Mouse (Mus musculus): ENCODE results near the gene Zfp580. TPM values are rescaled to one million over a fixed set of nuclear protein-coding genes. Genes with fewer than 3 reads are reported as not detected.

Zfp580 gene
- polyA plus RNA-seq, 1 experiment from 2014 or later, result 22.4 TPM

DNA sequence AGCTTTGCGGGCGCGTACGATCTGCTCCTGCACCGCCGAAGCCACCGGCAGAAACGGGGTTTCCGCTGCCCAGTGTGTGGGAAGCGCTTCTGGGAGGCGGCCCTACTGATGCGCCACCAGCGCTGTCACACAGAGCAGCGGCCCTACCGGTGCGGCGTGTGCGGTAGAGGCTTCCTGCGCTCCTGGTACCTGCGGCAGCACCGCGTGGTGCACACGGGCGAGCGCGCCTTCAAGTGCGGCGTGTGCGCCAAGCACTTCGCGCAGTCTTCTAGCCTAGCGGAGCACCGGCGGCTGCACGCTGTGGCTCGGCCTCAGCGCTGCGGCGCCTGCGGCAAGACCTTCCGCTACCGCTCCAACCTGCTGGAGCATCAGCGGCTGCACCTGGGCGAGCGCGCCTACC lies 19.8 kb upstream of the Zfp580 start:
- POLR2A ChIA-PET, result no interaction called here
- in situ Hi-C loops (cut with MboI; ENCODE audit: low pct_unique_long_range_greater_than_20kb), result no loop called here
- CTCF ChIA-PET, result no interaction called here
- H3K27me3 ChIP-seq, result no peaks in the 10 kb centered on the region
- DNase-seq (ENCODE audit: low read depth, low spot score) (no peak), ATAC-seq (no peak)
- TF ChIP-seq CTCF (IDR thresholded peaks at IDR 0.05), result no peak

DNA sequence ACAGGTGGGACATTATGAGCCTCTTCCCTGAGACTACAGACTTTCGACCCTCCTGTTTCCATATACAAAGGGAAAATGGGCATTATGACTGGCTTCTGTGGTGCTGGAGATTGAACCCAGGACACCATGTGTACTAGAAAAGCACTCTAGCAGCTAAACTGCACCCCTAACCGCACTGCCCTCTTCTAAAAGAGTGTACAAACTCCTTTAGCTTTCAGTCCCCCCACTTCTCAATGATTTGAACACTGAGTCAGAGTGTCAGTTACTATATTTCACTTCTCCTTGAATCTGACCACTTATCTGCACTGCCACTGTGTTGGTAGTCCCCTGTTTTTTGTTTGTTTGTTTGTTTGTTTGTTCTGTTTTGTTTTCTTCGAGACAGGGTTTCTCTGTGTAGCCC lies 17.5 kb upstream of the Zfp580 start, which contains the start of gene 4632433K11Rik:
Gene 4632433K11Rik (plus strand): TSS at position 301 of the 400 bp plus-strand sequence.
- ATAC-seq, result no peak
- in situ Hi-C loops (cut with MboI; ENCODE audit: low pct_unique_long_range_greater_than_20kb), result no loop called here
- no peaks in the 10 kb centered on the region for H3K27me3 ChIP-seq
- ChIA-PET POLR2A (interaction anchor here (1.1 kb wide), 1 partner anchor 13 kb away, joined by 3 read pairs; the partner anchor contains the start of genes Ccdc106 and Zfp865), CTCF (interaction anchor here (1.1 kb wide), 1 partner anchor 18 kb away, joined by 3 read pairs; the partner anchor contains the start of gene Zfp580)
- no peak for TF ChIP-seq CTCF (IDR thresholded peaks at IDR 0.05)
- no peak for DNase-seq (ENCODE audit: low read depth, low spot score)

DNA sequence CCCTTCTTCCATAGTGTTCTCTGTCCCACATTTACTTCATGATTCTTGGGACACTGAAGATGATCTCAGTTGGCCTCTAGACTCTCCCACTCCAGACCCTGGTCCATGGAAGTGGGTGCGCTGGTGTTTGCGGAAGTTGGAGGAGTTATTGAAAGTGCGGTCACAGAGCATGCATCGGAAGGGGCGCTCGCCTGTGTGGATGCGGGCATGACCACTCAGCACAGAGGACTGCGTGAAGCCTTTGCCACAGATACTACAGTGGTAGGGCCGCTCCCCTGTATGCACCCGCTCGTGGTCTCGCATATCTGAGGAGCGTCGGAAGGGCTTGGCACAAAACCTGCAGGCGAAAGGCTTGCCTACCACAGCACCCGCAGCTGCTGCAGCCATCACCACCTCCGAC lies 15.7 kb upstream of the Zfp580 start:
- POLR2A ChIA-PET, result no interaction called here
- ATAC-seq, result no peak
- CTCF ChIA-PET, result no interaction called here
- no peak for DNase-seq (ENCODE audit: low read depth, low spot score)
- H3K27me3 ChIP-seq, result no peaks in the 10 kb centered on the region
- TF ChIP-seq CTCF (IDR thresholded peaks at IDR 0.05), result no peak
- in situ Hi-C loops (cut with MboI; ENCODE audit: low pct_unique_long_range_greater_than_20kb), result no loop called here

DNA sequence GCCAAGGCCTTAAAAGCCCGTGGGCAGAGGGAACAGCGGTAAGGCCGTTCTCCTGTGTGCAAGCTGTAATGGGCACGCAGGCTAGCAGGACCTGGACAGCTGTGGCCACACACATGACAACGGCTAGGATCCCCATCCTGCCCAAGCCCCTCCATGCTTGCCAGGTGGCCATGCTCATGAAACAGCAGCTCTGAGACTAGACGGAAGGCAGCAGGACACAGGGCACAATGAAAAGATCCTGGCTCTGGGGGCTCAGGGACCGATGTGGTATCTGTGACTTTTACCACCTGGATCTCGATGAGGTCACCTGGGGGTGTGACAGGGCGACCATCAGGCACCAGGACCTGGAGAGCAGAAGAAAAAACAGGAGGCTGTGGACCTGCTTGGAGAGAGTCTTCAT lies 15.2 kb upstream of the Zfp580 start:
- DNase-seq (ENCODE audit: low read depth, low spot score), result no peak
- in situ Hi-C loops (cut with MboI; ENCODE audit: low pct_unique_long_range_greater_than_20kb), result no loop called here
- ChIA-PET POLR2A (no interaction called here), CTCF (no interaction called here)
- H3K27me3 ChIP-seq, result no peaks in the 10 kb centered on the region
- no peak for ATAC-seq
- TF ChIP-seq CTCF (IDR thresholded peaks at IDR 0.05), result no peak

DNA sequence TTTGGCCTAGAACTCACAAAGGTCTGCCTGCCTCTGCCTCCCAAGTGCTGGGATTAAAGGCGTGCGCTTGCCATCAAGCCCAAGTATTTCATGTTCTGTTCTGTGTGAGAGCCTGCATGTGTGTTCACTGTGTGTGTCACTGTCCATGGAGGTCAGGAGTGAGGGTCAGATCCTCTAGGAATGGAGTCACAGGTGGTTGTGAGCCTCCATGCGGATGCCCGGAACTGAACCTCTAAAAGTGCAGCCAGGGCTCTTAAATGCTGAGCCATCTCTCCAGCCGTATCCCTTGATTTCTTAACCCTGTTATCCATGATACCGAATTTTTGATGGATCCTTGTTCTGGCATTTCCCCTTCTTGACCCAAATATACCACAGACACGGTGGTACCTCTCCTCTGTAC lies 14.3 kb upstream of the Zfp580 start:
- POLR2A ChIA-PET, result interaction anchor here (1.9 kb wide), 1 partner anchor 17 kb away, joined by 15 read pairs; the partner anchor contains the start of genes Ccdc106 and Zfp865
- no peak for DNase-seq (ENCODE audit: low read depth, low spot score)
- CTCF ChIA-PET, result no interaction called here
- in situ Hi-C loops (cut with MboI; ENCODE audit: low pct_unique_long_range_greater_than_20kb), result no loop called here
- H3K27me3 ChIP-seq, result no peaks in the 10 kb centered on the region
- no peak for ATAC-seq
- no peak for TF ChIP-seq CTCF (IDR thresholded peaks at IDR 0.05)

DNA sequence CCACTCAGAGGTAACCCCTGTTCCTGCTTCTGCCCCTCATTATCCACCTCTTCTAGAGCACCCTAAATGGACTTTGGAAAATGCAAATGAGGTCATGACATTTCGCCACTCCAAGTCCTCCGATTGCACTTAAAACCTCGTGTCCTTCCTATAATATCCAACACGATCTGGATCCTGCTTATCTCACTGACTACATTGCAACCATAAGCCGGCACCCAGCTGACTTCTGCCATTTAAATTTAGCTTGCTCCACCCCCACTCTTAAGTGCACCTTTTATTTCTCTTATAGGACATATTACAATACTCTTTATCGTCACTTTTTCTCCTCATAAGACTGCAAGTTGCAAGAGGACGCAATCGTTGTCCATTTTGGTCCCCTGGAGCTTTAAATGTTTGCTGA lies 13.9 kb upstream of the Zfp580 start:
- in situ Hi-C loops (cut with MboI; ENCODE audit: low pct_unique_long_range_greater_than_20kb), result no loop called here
- CTCF ChIA-PET, result interaction anchor here (0.7 kb wide), 1 partner anchor 21 kb away, joined by 3 read pairs; no protein-coding TSS in a partner anchor
- ATAC-seq, result no peak
- no peaks in the 10 kb centered on the region for H3K27me3 ChIP-seq
- POLR2A ChIA-PET, result interaction anchor here (1.3 to 1.9 kb wide), 3 partner anchors 12 to 21 kb away, joined by 3 to 15 read pairs (median 5); partner anchors contain the start of genes Ccdc106 and Zfp865
- no peak for TF ChIP-seq CTCF (IDR thresholded peaks at IDR 0.05)
- no peak for DNase-seq (ENCODE audit: low read depth, low spot score)

- ATAC-seq, result peak; percentile 97
- POLR2A ChIA-PET, result interaction anchor here (0.8 to 3.4 kb wide), 6 partner anchors 11 to 22 kb away, joined by 3 to 15 read pairs (median 4); partner anchors contain the start of genes Ccdc106, Zfp580 and Zfp865
- no peaks in the 10 kb centered on the region for H3K27me3 ChIP-seq
- in situ Hi-C loops (cut with MboI; ENCODE audit: low pct_unique_long_range_greater_than_20kb), result no loop called here
- TF ChIP-seq CTCF (IDR thresholded peaks at IDR 0.05), result no peak
- no peak for DNase-seq (ENCODE audit: low read depth, low spot score)
- CTCF ChIA-PET, result interaction anchor here (0.7 kb wide), 1 partner anchor 22 kb away, joined by 3 read pairs; no protein-coding TSS in a partner anchor
Observed at GRCm38 (mm10) chr7:5038109-5038732, 13.1 kb upstream of the Zfp580 start, which contains the start of gene Zfp784. TSS of gene Zfp784 (minus strand) at chr7:5038446.

- no peak for TF ChIP-seq CTCF (IDR thresholded peaks at IDR 0.05)
- CTCF ChIA-PET, result no interaction called here
- H3K27me3 ChIP-seq, result no peaks in the 10 kb centered on the region
- in situ Hi-C loops (cut with MboI; ENCODE audit: low pct_unique_long_range_greater_than_20kb), result no loop called here
- POLR2A ChIA-PET, result interaction anchor here (1.5 to 3.4 kb wide), 3 partner anchors 12 to 23 kb away, joined by 5 to 15 read pairs (median 10); partner anchors contain the start of genes Ccdc106, Zfp580 and Zfp865
- no peak for DNase-seq (ENCODE audit: low read depth, low spot score)
- no peak for ATAC-seq
Observed at GRCm38 (mm10) chr7:5038940-5039339, 12.4 kb upstream of the Zfp580 start.

DNA sequence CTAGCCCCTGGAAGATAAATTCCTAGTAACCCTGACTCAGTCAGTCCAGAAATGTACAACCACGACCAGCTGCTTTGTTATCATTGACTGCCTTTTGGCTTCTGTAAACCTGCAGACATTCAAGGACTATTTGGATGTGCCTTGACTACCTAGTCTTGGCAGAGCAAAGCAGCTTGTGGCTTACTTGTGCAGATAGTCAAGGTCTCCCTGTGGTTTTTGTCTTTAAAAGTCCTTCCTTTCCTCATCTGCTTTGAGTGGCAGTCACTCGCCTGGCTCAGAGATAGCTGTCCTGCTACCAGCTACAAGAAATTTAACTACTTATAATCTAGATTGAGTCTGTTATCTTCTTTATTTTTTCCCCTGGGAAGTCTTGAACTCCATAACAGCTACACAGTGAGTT lies 6.4 kb upstream of the Zfp580 start:
- no peaks in the 10 kb centered on the region for H3K27me3 ChIP-seq
- POLR2A ChIA-PET, result no interaction called here
- no peak for TF ChIP-seq CTCF (IDR thresholded peaks at IDR 0.05)
- in situ Hi-C loops (cut with MboI; ENCODE audit: low pct_unique_long_range_greater_than_20kb), result loop anchor here (5.0 kb wide), 1 partner anchor 103 kb away; no protein-coding TSS in a partner anchor
- DNase-seq (ENCODE audit: low read depth, low spot score) (no peak), ATAC-seq (no peak)
- CTCF ChIA-PET, result interaction anchor here (1.0 kb wide), 1 partner anchor 11 kb away, joined by 3 read pairs; no protein-coding TSS in a partner anchor

DNA sequence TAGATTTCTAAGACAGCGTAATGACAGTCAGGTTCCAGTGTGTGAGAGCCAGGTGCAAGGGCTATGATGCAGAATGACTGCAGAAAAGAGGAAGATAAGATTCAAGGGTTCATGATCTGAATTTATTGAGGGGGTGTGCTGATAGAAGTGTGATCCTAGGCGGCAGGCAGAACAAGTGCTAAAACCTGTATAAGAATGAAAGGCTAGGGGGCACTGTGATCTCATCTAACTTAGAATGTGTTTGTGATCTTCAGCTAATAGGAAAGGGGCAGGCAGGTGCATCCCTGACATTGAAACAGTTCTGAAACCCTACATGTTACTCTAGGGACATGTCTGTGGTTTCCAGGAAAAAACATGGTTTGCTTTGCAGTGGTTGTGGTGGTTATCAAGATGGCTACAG lies 5.2 kb upstream of the Zfp580 start:
- DNase-seq (ENCODE audit: low read depth, low spot score), result no peak
- CTCF ChIA-PET, result interaction anchor here (1.9 kb wide), 1 partner anchor 82 kb away, joined by 6 read pairs; the partner anchor contains the start of gene Sbk2
- TF ChIP-seq CTCF (IDR thresholded peaks at IDR 0.05), result no peak
- in situ Hi-C loops (cut with MboI; ENCODE audit: low pct_unique_long_range_greater_than_20kb), result loop anchor here (5.0 kb wide), 1 partner anchor 104 kb away; no protein-coding TSS in a partner anchor
- no peaks in the 10 kb centered on the region for H3K27me3 ChIP-seq
- ATAC-seq, result no peak
- POLR2A ChIA-PET, result no interaction called here

DNA sequence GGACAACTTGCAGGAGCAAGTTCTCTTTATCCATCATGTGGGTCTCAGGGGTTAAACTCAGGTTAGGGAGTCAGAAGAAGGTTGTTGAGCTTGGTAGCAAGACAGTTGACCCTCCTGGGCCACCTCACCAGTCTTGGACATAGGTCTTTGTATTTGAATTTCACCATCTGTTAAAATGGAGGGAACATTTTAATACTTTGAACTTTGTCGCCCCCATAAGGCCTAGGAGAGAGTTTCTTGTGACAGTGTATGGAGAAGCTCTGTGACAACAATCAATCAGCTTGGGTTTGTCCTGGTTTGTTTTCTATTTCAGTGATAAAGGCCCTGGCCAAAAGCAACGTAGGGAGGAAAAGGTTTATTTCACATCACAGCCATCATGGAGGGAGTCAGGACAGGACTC lies 4.0 kb upstream of the Zfp580 start:
- DNase-seq (ENCODE audit: low read depth, low spot score) (no peak), ATAC-seq (no peak)
- no peak for TF ChIP-seq CTCF (IDR thresholded peaks at IDR 0.05)
- in situ Hi-C loops (cut with MboI; ENCODE audit: low pct_unique_long_range_greater_than_20kb), result loop anchor here (5.0 kb wide), 1 partner anchor 105 kb away; no protein-coding TSS in a partner anchor
- ChIA-PET POLR2A (no interaction called here), CTCF (interaction anchor here (0.8 to 1.9 kb wide), 6 partner anchors 11 to 108 kb away, joined by 3 to 6 read pairs (median 4); partner anchors contain the start of gene Sbk2)
- H3K27me3 ChIP-seq, result no peaks in the 10 kb centered on the region
